Mouse (Mus musculus) stomach, embryonic 14.5 days (tissue): Measurements from ENCODE around the gene Gm20388. TPM values are rescaled to one million over a fixed set of nuclear protein-coding genes. Genes with fewer than 3 reads are reported as not detected.

Experiments
- ATAC-seq: fragments of 200-750 bp; cut with Nextera tagmentation; 2 replicates; pipeline ENCODE4 v1.8.0; 2017; ENCODE audit warnings: low read depth, moderate TSS enrichment; ENCODE audit not compliant: insufficient number of reproducible peaks, insufficient read depth, low FRiP score
- H3K27ac ChIP-seq: fragments of 300-500 bp; sonication (generic); 2 replicates; pipeline ENCODE4 v1.5.1; 2014; ENCODE audit warnings: mild to moderate bottlenecking, low read length, moderate library complexity, mixed read lengths
- H3K27me3 ChIP-seq: fragments of 300-500 bp; sonication (generic); 2 replicates; pipeline ENCODE4 v1.6.1; 2014; ENCODE audit warnings: low read length, control low read depth, mixed read lengths; ENCODE audit not compliant: control insufficient read depth, insufficient read depth
- H3K36me3 ChIP-seq: fragments of 300-500 bp; sonication (generic); 2 replicates; pipeline ENCODE4 v1.6.1; 2014; ENCODE audit warnings: mild to moderate bottlenecking, control low read depth, low read length, moderate library complexity, mixed read lengths; ENCODE audit not compliant: control insufficient read depth, insufficient read depth
- H3K4me1 ChIP-seq: fragments of 300-500 bp; sonication (generic); 2 replicates; pipeline ENCODE4 v1.6.1; 2014; ENCODE audit warnings: low read length, control low read depth, mixed read lengths; ENCODE audit not compliant: control insufficient read depth, insufficient read depth
- H3K4me2 ChIP-seq: fragments of 300-500 bp; sonication (generic); replicated peaks from 2 replicates; pipeline ENCODE4 v1.6.1; 2014; ENCODE audit warnings: low read depth, low read length, control low read depth
- H3K4me3 ChIP-seq: fragments of 300-500 bp; sonication (generic); 2 replicates; pipeline ENCODE4 v1.5.1; 2014; ENCODE audit warnings: low read depth, low read length, control low read depth
- H3K9ac ChIP-seq: fragments of 300-500 bp; sonication (generic); replicated peaks from 2 replicates; pipeline ENCODE4 v1.6.1; 2014; ENCODE audit warnings: low read depth, mild to moderate bottlenecking, control low read depth, low read length, moderate library complexity, mixed read lengths
- H3K9me3 ChIP-seq: fragments of 300-500 bp; sonication (generic); 2 replicates; pipeline ENCODE4 v1.6.1; 2016; ENCODE audit warnings: low read depth, low read length, control low read depth; ENCODE audit not compliant: control insufficient read depth
- WGBS: fragments of 180-500 bp; shearing (Covaris S2); extraction: QIAGEN DNeasy Blood & Tissue Kit; methylation state at CpG from one replicate; pipeline ENCODE4 v1.1.7; 2014; 5-methylcytosine and 5-hydroxymethylcytosine counted together
- polyA plus RNA-seq: library from polyadenylated mRNA; unstranded; fragments of >200 nt; fragmentation: Nextera tagmentation; extraction: Ambion mirVana; gene quantifications from 2 replicates; pipeline ENCODE4 v1.2.1, GENCODE M21; 2014

The Gm20388 gene
- polyA plus RNA-seq, 1 experiment from 2014 or later = 11.4 TPM

DNA sequence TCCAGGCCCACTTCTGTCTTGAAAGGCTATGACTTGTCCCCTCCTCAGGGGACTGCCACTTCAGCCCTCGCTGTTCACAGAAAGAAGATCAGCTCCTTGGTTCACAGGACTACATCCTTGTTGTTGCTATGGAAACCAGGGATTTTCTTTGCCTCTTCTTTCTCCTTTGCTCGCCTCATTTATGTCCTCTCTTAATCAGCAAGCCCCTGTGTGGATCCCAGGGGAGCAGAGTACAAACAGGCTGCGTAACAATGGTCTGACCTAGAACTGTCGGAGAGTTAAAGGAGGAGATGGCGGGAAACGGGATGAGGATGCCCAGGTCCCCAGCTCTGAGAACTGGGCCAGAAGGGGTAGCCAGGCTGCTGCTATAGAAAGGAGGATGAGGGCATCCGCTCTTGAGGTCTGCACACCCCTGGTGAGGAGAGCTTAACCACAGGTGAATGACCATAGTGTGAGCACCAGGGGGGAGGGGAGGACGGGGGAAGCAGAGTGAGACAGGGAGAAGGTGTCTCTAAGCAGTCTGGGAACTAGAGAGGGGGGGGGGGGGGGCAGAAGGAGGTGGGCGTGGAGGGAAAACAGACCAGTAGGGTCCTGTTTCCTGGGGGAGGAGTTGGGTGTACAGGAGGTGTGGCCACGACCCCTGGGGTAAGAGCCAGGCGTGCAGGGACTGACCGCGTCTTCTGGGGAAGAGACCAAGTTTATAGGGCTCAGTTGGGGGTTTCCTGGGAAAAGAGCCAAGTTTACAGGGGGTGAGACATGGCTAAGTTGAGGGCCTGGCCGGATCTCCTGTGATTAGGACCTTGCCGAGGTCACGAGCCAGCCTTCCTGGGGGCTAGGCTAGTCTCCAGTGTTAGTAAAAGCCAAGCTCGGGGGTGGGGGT lies 1787.3 kb downstream of the Gm20388 start:
- Histone ChIP-seq H3K4me2 (peak overlapping the region; percentile 48), H3K27ac (no peak overlapping the region), H3K9me3 (no peaks in the 10 kb centered on the region), H3K27me3 (no peaks in the 10 kb centered on the region), H3K9ac (0 out of 2 replicates have a peak overlapping the region, but pooled peaks have one; percentile 10), H3K36me3 (no peaks in the 10 kb centered on the region), H3K4me1 (peaks cover 8% of the 10 kb centered on the region; the same call in 1 of the 2 replicates), H3K4me3 (no peak overlapping the region; the same call in 1 of the 2 replicates)
- ATAC-seq = peak; percentile 70
- 6% methylated on average over 16 of the region's 17 CpGs for WGBS

DNA sequence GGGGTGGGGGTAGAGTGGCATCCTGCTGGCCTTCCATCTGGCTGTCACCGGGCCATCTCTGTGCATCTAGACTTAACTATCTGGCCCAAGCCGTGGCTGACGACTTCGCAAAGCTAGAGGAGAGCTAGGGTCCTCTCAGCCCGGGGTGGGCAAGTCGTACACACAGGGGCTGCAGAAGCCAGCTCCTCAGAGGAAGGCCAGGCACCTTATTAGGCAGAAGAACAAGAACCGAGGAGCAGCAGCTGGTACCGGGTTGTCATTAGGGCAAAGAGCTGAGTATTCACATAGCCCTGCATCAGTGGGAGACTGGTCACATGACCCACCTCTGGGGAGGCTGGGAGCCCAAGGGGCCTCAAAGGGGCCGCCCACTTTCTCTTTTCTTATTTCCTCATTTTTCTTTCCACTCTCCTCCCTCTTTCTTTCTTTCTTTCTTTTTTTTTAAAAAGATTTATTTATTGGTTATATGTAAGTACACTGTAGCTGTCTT lies 1788.0 kb downstream of the Gm20388 start:
- H3K4me2 ChIP-seq = peak overlapping the region; percentile 48
- H3K27me3 ChIP-seq = no peaks in the 10 kb centered on the region
- peaks cover 8% of the 10 kb centered on the region; the same call in 1 of the 2 replicates for H3K4me1 ChIP-seq
- H3K9me3 ChIP-seq = no peaks in the 10 kb centered on the region
- no peaks in the 10 kb centered on the region for H3K36me3 ChIP-seq
- H3K27ac ChIP-seq = no peak overlapping the region
- no peak overlapping the region for H3K9ac ChIP-seq
- 9% methylated on average over 9 of the region's 9 CpGs for WGBS
- ATAC-seq = peak; percentile 34; the same call in 1 of the 2 replicates
- H3K4me3 ChIP-seq = no peak overlapping the region; the same call in 1 of the 2 replicates

DNA sequence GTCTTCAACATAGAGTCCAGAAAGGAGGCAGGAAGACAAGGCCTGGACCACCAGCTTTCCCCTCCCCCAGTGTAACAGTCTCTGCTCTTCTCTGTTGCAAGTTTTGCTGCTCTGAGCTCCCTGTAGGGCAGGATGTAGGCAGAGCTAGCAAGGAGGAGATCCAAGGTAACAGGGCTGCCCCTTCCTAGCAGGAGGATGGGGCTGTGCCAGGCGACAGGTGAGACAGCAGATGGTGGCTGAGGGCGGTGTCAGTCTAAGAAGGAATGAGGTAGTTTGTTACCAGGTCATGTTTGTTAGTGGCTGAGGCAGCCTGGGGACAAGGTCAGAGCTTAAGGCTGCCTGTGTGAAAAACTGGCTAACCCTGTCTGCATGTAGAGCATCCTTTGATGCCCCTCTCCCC lies 1789.3 kb downstream of the Gm20388 start:
- Histone ChIP-seq H3K27me3 (no peaks in the 10 kb centered on the region), H3K4me1 (peaks cover 8% of the 10 kb centered on the region; the same call in 1 of the 2 replicates), H3K36me3 (no peaks in the 10 kb centered on the region), H3K4me2 (no peak overlapping the region), H3K9me3 (no peaks in the 10 kb centered on the region), H3K4me3 (no peak overlapping the region), H3K27ac (no peak overlapping the region), H3K9ac (no peak overlapping the region)
- 89% methylated on average over 2 of the region's 2 CpGs for WGBS
- no peak for ATAC-seq

DNA sequence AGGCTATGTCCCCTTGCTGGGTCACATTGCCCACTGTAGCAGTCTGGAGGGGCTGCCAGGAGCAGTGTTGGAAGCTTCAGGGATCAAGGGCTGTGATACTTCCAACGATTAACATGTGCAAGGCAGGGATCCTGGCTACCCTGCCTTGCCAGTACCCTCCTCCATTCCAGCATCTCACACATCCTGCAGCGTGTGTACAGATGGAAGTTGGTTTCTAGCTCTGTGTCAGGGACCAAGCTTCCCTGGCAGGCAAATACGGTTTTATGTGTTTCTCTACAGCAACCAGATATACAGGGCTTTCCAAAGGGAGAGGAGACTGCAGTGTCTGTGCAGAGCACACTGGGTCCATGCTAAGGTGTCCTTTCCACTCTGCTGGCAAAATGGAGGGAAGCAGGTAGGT lies 1794.5 kb downstream of the Gm20388 start:
- Histone ChIP-seq H3K27me3 (no peaks in the 10 kb centered on the region), H3K9me3 (no peaks in the 10 kb centered on the region), H3K9ac (no peak overlapping the region), H3K4me3 (no peak overlapping the region), H3K27ac (no peak overlapping the region), H3K4me1 (no peaks in the 10 kb centered on the region), H3K4me2 (no peak overlapping the region), H3K36me3 (no peaks in the 10 kb centered on the region)
- no peak for ATAC-seq
- 67% methylated on average over 3 of the region's 3 CpGs for WGBS

DNA sequence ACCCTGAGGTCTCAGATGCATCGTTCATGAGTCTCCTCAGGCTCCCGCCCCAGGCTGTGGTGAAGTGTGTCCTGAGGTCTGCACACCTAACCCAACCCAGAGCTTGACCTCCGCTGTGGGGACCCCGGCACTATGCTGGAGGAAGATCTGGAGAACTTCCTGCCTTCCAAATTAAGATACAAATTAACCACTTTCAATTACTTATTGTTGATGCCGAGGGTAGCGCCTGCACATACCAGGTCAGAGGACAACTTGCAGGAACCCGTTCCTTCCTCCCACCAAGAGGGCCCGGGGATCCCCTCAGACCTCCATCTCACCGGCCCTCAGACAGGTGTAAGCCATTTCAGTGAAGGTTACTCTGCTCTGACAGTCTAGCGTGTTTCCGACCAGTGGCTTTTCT lies 1796.3 kb downstream of the Gm20388 start:
- Histone ChIP-seq H3K27ac (no peak overlapping the region), H3K4me2 (no peak overlapping the region), H3K4me3 (no peak overlapping the region), H3K27me3 (no peaks in the 10 kb centered on the region), H3K9ac (no peak overlapping the region), H3K9me3 (no peaks in the 10 kb centered on the region), H3K36me3 (no peaks in the 10 kb centered on the region), H3K4me1 (no peaks in the 10 kb centered on the region)
- ATAC-seq = no peak
- WGBS = 76% methylated on average over 11 of the region's 11 CpGs

DNA sequence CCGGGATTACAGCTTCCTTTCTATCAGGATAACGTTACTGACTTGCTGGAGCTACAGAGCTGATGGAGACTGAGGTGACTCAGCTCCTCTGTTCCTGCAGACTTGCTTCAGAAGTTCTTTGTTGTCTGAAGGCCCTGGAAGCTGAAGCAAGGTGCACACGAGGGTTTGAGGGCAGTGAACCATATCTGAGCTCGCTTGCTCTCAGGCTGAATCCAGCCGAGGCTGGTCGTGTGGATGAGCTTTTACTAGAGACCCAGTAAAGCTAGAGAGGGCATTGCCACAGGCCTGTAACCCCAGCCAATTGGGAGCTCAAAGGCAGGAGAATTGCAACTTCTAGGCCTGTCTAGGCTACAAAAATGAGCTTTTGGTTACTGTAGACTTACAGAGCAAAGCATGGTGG lies 1797.8 kb downstream of the Gm20388 start:
- WGBS = 61% methylated on average over 6 of the region's 6 CpGs
- no peak overlapping the region for H3K4me3 ChIP-seq
- H3K27me3 ChIP-seq = no peaks in the 10 kb centered on the region
- no peak overlapping the region for H3K9ac ChIP-seq
- no peak for ATAC-seq
- H3K9me3 ChIP-seq = no peaks in the 10 kb centered on the region
- no peak overlapping the region for H3K27ac ChIP-seq
- H3K4me1 ChIP-seq = no peaks in the 10 kb centered on the region
- H3K36me3 ChIP-seq = no peaks in the 10 kb centered on the region
- no peak overlapping the region for H3K4me2 ChIP-seq

DNA sequence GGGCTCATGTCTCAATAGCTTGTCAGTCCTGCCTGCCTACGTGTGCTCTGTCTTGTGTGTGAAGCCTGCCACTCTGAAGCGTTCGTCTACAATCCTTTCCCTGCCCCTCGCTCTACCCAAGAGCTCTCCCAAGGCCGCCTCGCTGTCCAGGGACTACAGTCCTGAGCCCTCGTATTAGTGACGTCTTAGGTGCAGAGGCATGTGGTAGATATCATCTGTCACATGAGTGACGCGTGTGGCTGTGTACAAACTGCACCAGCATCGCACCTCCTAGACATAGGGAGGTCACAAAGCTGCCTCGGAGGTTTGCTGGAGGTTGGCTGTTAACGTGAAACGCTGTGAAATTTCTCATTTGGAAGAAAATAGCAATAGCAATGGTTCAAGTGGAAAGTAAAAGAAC lies 1806.9 kb downstream of the Gm20388 start:
- no peak overlapping the region for H3K4me3 ChIP-seq
- no peak overlapping the region for H3K9ac ChIP-seq
- no peak overlapping the region for H3K27ac ChIP-seq
- H3K9me3 ChIP-seq = no peaks in the 10 kb centered on the region
- ATAC-seq = no peak
- no peak overlapping the region for H3K4me2 ChIP-seq
- 39% methylated on average over 14 of the region's 14 CpGs for whole genome bisulfite sequencing
- no peaks in the 10 kb centered on the region for H3K36me3 ChIP-seq
- H3K4me1 ChIP-seq = 0 out of 2 replicates have a peak, but pooled peaks cover 4% of the 10 kb centered on the region
- H3K27me3 ChIP-seq = no peaks in the 10 kb centered on the region

DNA sequence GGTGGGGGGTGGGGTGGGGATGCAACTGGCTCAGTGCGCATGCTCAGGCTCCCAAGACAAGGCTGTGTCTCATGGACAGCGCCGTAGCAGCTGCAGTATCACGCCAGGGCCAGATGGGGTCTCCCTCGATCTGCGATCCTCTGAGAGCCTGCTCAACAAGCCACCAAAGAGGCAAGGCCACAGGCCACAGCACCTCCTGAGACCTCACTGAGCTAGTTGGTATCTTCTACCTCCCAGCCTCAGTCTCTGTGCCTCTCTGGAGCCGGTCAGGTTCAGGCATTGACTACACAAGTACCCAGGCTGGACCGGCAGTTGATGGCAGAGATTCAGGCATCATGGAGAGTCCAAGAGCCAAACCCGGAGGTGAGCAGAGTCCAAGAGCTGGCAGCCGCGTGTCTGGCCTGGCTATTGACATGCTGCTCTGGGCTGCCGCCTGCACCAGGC lies 1807.4 kb downstream of the Gm20388 start:
- Histone ChIP-seq H3K9ac (no peak overlapping the region), H3K4me1 (0 out of 2 replicates have a peak, but pooled peaks cover 4% of the 10 kb centered on the region), H3K9me3 (no peaks in the 10 kb centered on the region), H3K4me3 (no peak overlapping the region), H3K36me3 (no peaks in the 10 kb centered on the region), H3K4me2 (no peak overlapping the region), H3K27ac (no peak overlapping the region), H3K27me3 (no peaks in the 10 kb centered on the region)
- ATAC-seq = peak; percentile 62; the same call in 1 of the 2 replicates
- 25% methylated on average over 12 of the region's 12 CpGs for WGBS
